8 mouse cellular contexts compared by ENCODE assay signal in genomic region chr3:54755145-54756041, GRCm38 (mm10). TPM values are rescaled to one million over a fixed set of nuclear protein-coding genes. Genes with fewer than 3 reads are reported as not detected.
DNase-seq lines count a peak whose midpoint lies in the region; ATAC-seq and TF ChIP-seq lines count a peak whose summit lies in the region.
"Had no signal": no experiment of that assay in that cellular context is flagged by ENCODE, and none has a peak within 500 bp of the region (broad histone marks: within the 10 kb centered on the region; RNA-seq: fewer than 3 reads in every experiment).

Gene Smad9, plus strand, starts transcription at chr3:54755582.

- WGBS in embryonic facial prominence, embryonic 12.5 days, result under 1% methylated on average over 63 of the region's 66 CpGs
- under 1% methylated on average over 52 of the region's 66 CpGs for WGBS in limb, embryonic 14.5 days
- under 1% methylated on average over 66 of the region's 66 CpGs for WGBS in midbrain, embryonic 16.5 days

- H3K4me2 ChIP-seq in embryonic facial prominence, embryonic 12.5 days (replicated peaks), result peak within 1 kb of the TSS; percentile 95
- peak within 1 kb of the TSS; percentile 98 for H3K4me2 ChIP-seq in limb, embryonic 14.5 days (replicated peaks; ENCODE audit: low read depth, low read length, severe bottlenecking)
- H3K4me2 ChIP-seq in midbrain, embryonic 16.5 days (ENCODE audit: low read length), result peak within 1 kb of the TSS; percentile 100

- H3K36me3 ChIP-seq in embryonic facial prominence, embryonic 12.5 days, result peaks cover 21% of the 10 kb centered on the region
- H3K36me3 ChIP-seq in limb, embryonic 14.5 days (ENCODE audit: control insufficient read depth, insufficient read depth, low read length), result peaks cover 10% of the 10 kb centered on the region
- H3K36me3 ChIP-seq in midbrain, embryonic 16.5 days (ENCODE audit: control insufficient read depth, insufficient read depth, low read length), result peaks cover under 1% of the 10 kb centered on the region; the same call in 1 of the 2 replicates

- no peaks in the 10 kb centered on the region for H3K27me3 ChIP-seq in embryonic facial prominence, embryonic 12.5 days
- H3K27me3 ChIP-seq in limb, embryonic 14.5 days (ENCODE audit: control insufficient read depth, insufficient read depth, low read length), result no peaks in the 10 kb centered on the region
- no peaks in the 10 kb centered on the region for H3K27me3 ChIP-seq in midbrain, embryonic 16.5 days (ENCODE audit: control insufficient read depth, insufficient read depth, low read depth, low read length)

- H3K27ac ChIP-seq in embryonic facial prominence, embryonic 12.5 days, result peak within 1 kb of the TSS; percentile 80
- H3K27ac ChIP-seq in limb, embryonic 14.5 days (replicated peaks; ENCODE audit: low read depth, low read length), result peak within 1 kb of the TSS; percentile 77
- no peak within 1 kb of the TSS for H3K27ac ChIP-seq in midbrain, embryonic 16.5 days (ENCODE audit: low read length)
- H3K27ac ChIP-seq: macrophage had no signal

- peak within 1 kb of the TSS; percentile 66 for H3K4me3 ChIP-seq in embryonic facial prominence, embryonic 12.5 days
- H3K4me3 ChIP-seq in limb, embryonic 14.5 days (replicated peaks; ENCODE audit: low read length), result peak within 1 kb of the TSS; percentile 75
- peak within 1 kb of the TSS; percentile 73 for H3K4me3 ChIP-seq in midbrain, embryonic 16.5 days (ENCODE audit: low read depth, low read length)

- peak within 1 kb of the TSS; percentile 71 for H3K9ac ChIP-seq in embryonic facial prominence, embryonic 12.5 days
- H3K9ac ChIP-seq in limb, embryonic 14.5 days (ENCODE audit: low read depth, low read length, severe bottlenecking), result peak within 1 kb of the TSS; percentile 76
- H3K9ac ChIP-seq in midbrain, embryonic 16.5 days (ENCODE audit: low read depth, low read length), result peak within 1 kb of the TSS; percentile 77

- peak; percentile 83 for ATAC-seq in embryonic facial prominence, embryonic 12.5 days (ENCODE audit: insufficient number of reproducible peaks, insufficient read depth, low FRiP score, low TSS enrichment)
- ATAC-seq in limb, embryonic 14.5 days (ENCODE audit: low FRiP score, low read depth), result peak; percentile 87
- peak; percentile 88 for ATAC-seq in midbrain, embryonic 16.5 days

- H3K9me3 ChIP-seq in embryonic facial prominence, embryonic 12.5 days, result no peaks in the 10 kb centered on the region
- H3K9me3 ChIP-seq in limb, embryonic 14.5 days (ENCODE audit: control insufficient read depth, low read length), result no peaks in the 10 kb centered on the region
- H3K9me3 ChIP-seq in midbrain, embryonic 16.5 days (replicated peaks; ENCODE audit: control insufficient read depth, low read length, poor library complexity, severe bottlenecking), result no peaks in the 10 kb centered on the region

- no peak for TF ChIP-seq POLR2A in limb, embryonic 14.5 days (IDR thresholded peaks at IDR 0.05; ENCODE audit: borderline replicate concordance, extremely low read depth, insufficient read depth, insufficient read length)

- DNase-seq in brain, adult 2 months (ENCODE audit: low read depth, low spot score), result peak; percentile 85
- peak; percentile 26 for DNase-seq in heart, adult 8-10 months (ENCODE audit: low spot score)
- DNase-seq in kidney, adult 9 months, result peak; percentile 57
- DNase-seq in limb, embryonic 14.5 days (ENCODE audit: low spot score), result peak; percentile 66
- peak; percentile 46 for DNase-seq in testis, postnatal 14 days (ENCODE audit: low spot score)

- H3K4me1 ChIP-seq in embryonic facial prominence, embryonic 12.5 days, result peaks cover 19% of the 10 kb centered on the region
- peaks cover 11% of the 10 kb centered on the region for H3K4me1 ChIP-seq in limb, embryonic 14.5 days (ENCODE audit: control insufficient read depth, insufficient read depth, low read length)
- peaks cover 8% of the 10 kb centered on the region for H3K4me1 ChIP-seq in midbrain, embryonic 16.5 days (ENCODE audit: control insufficient read depth, insufficient read depth, low read length)

RNA-seq across cellular contexts. Expression of gene Smad9, which starts in this region (rescaled TPM):
- 1.2 and 1.5 TPM in 2 replicates for polyA plus RNA-seq in embryonic facial prominence, embryonic 12.5 days (2016; fragmentation: Nextera tagmentation; extraction: Ambion mirVana)
- 1 to 10 TPM; 2.4 to 3.6 (median 2.5) TPM for total RNA-seq in heart, adult 8-10 months (2022)
- 3.6 and 5.0 TPM in 2 replicates for polyA plus RNA-seq in limb, embryonic 14.5 days (2012; rRNA removed)
- 1.2 and 1.7 TPM in 2 replicates for polyA plus RNA-seq in limb, embryonic 14.5 days (2014; fragmentation: Nextera tagmentation; extraction: Ambion mirVana)
- 0.34 and 0.55 TPM in 2 replicates for polyA plus RNA-seq in midbrain, embryonic 16.5 days (2015; fragmentation: Nextera tagmentation; extraction: Ambion mirVana)
- polyA plus RNA-seq: macrophage had no signal

Comparison
In these comparisons a context has a peak if more than half of its experiments do, and no peak if none do; other contexts are left out.
1. Peak in ATAC-seq, H3K4me3 ChIP-seq, H3K9ac ChIP-seq and H3K4me2 ChIP-seq in midbrain, embryonic 16.5 days; RNA of the gene not detected or under 1 TPM.
2. DNase-seq: peak in every context shown above with its lines; median percentile 85 in brain, adult 2 months; 66 in limb, embryonic 14.5 days; 57 in kidney, adult 9 months; 46 in testis, postnatal 14 days; 26 in heart, adult 8-10 months.